Mouse (Mus musculus) heart, embryonic 10.5 days (tissue): ENCODE data around the gene Olfr466. TPM values are rescaled to one million over a fixed set of nuclear protein-coding genes. Genes with fewer than 3 reads are reported as not detected.

Source experiments
- DNase-seq: peaks from one replicate; pipeline ENCODE4 v3.0.0-alpha.2; 2017; ENCODE audit warnings: low spot score
- H3K27ac ChIP-seq: fragments of 300-500 bp; sonication (generic); 2 replicates; pipeline ENCODE4 v1.5.1; 2016; ENCODE audit warnings: mild to moderate bottlenecking
- H3K27me3 ChIP-seq: fragments of 300-500 bp; sonication (generic); 2 replicates; pipeline ENCODE4 v1.6.1; 2016; ENCODE audit warnings: mild to moderate bottlenecking; ENCODE audit not compliant: poor library complexity, insufficient read depth, severe bottlenecking
- H3K36me3 ChIP-seq: fragments of 300-500 bp; sonication (generic); 2 replicates; pipeline ENCODE4 v1.6.1; 2016; ENCODE audit warnings: mild to moderate bottlenecking, moderate library complexity
- H3K4me1 ChIP-seq: fragments of 300-500 bp; sonication (generic); 2 replicates; pipeline ENCODE4 v1.6.1; 2016; ENCODE audit warnings: mild to moderate bottlenecking
- H3K4me3 ChIP-seq: fragments of 300-500 bp; sonication (generic); 2 replicates; pipeline ENCODE4 v1.5.1; 2016; ENCODE audit warnings: mild to moderate bottlenecking, moderate library complexity
- H3K9me3 ChIP-seq: fragments of 300-500 bp; sonication (generic); 2 replicates; pipeline ENCODE4 v1.6.1; 2016; ENCODE audit warnings: mild to moderate bottlenecking, moderate library complexity
- WGBS: fragments of 180-500 bp; shearing (Covaris S2); methylation state at CpG from one replicate; pipeline ENCODE4 v1.1.7; 2016; 5-methylcytosine and 5-hydroxymethylcytosine counted together
- polyA plus RNA-seq: library from polyadenylated mRNA; unstranded; fragments of >200 nt; fragmentation: Nextera tagmentation; extraction: Ambion mirVana; gene quantifications from 2 replicates; pipeline ENCODE4 v1.2.1, GENCODE M21; 2016

Olfr466 gene
- polyA plus RNA-seq, result not detected in 2 replicates

DNA sequence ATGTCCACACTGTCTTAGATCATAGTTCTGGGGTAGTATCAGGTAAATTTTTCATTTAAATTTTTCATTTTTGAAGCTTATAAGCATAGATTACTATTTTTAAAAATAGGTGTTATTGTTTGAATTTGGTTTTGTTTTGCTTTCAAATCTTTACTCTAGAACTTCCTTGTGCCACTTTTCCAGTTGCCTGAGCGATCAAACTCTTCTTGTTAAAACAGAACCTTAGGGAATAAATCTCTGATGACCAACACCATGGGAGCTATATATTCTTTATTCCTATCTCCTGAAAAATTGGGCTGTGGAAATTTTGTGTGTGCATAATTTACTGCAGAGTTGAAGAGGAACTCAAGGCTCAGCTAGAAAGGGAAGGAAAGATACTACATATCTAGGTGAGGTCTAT, at the start of gene Olfr466:
Olfr466 (plus strand) TSS at position 301 of the 400 bp plus-strand sequence.
- no peaks in the 10 kb centered on the region for H3K27me3 ChIP-seq
- no peak within 1 kb of the TSS for H3K4me3 ChIP-seq
- DNase-seq, result no peak
- H3K4me1 ChIP-seq, result no peaks in the 10 kb centered on the region
- WGBS, result 64% methylated on average over 1 of the region's 1 CpGs
- H3K9me3 ChIP-seq, result peaks cover 3% of the 10 kb centered on the region; the same call in 1 of the 2 replicates
- H3K36me3 ChIP-seq, result no peaks in the 10 kb centered on the region
- H3K27ac ChIP-seq, result no peak within 1 kb of the TSS

DNA sequence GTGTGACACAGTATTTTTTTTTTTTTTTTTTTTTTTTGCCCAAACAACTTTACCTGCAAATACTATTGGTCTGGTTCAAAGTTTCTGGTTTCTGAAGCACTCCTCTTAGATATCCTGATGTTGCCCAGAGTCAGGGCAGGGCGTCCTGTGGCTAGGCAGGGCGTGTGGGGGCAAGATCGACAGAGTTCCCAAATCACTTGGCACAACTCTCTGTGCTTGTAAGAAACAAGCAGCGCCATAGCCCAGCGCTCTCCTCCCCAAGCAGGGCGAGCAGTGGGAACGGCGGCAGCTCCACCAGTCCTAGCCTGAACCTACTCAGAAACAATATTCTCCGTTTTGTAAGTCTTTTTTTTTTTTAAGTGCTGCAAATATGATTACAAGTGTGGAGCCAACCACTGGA, 49.4 kb upstream of the Olfr466 start:
- H3K9me3 ChIP-seq, result no peaks in the 10 kb centered on the region
- 91% methylated on average over 9 of the region's 9 CpGs for WGBS
- no peaks in the 10 kb centered on the region for H3K27me3 ChIP-seq
- no peak overlapping the region for H3K27ac ChIP-seq
- H3K36me3 ChIP-seq, result 0 out of 2 replicates have a peak, but pooled peaks cover 1% of the 10 kb centered on the region
- H3K4me1 ChIP-seq, result no peaks in the 10 kb centered on the region
- no peak overlapping the region for H3K4me3 ChIP-seq
- no peak for DNase-seq

- Histone ChIP-seq H3K4me3 (no peak overlapping the region), H3K27ac (no peak overlapping the region), H3K9me3 (no peaks in the 10 kb centered on the region), H3K36me3 (0 out of 2 replicates have a peak, but pooled peaks cover 4% of the 10 kb centered on the region), H3K4me1 (no peaks in the 10 kb centered on the region), H3K27me3 (no peaks in the 10 kb centered on the region)
- WGBS, result 92% methylated on average over 3 of the region's 3 CpGs
- no peak for DNase-seq
These were observed 48.8 kb upstream of the Olfr466 start for GRCm38 (mm10) chr13:65101232-65101631.

GRCm38 (mm10) chr13:65111961-65112360, 38.1 kb upstream of the Olfr466 start:
- 2% methylated on average over 5 of the region's 5 CpGs for WGBS
- H3K27me3 ChIP-seq, result no peaks in the 10 kb centered on the region
- peak overlapping the region; percentile 91 for H3K4me3 ChIP-seq
- no peaks in the 10 kb centered on the region for H3K4me1 ChIP-seq
- DNase-seq, result no peak
- H3K27ac ChIP-seq, result peak overlapping the region; percentile 93
- no peaks in the 10 kb centered on the region for H3K9me3 ChIP-seq
- H3K36me3 ChIP-seq, result no peaks in the 10 kb centered on the region

DNA sequence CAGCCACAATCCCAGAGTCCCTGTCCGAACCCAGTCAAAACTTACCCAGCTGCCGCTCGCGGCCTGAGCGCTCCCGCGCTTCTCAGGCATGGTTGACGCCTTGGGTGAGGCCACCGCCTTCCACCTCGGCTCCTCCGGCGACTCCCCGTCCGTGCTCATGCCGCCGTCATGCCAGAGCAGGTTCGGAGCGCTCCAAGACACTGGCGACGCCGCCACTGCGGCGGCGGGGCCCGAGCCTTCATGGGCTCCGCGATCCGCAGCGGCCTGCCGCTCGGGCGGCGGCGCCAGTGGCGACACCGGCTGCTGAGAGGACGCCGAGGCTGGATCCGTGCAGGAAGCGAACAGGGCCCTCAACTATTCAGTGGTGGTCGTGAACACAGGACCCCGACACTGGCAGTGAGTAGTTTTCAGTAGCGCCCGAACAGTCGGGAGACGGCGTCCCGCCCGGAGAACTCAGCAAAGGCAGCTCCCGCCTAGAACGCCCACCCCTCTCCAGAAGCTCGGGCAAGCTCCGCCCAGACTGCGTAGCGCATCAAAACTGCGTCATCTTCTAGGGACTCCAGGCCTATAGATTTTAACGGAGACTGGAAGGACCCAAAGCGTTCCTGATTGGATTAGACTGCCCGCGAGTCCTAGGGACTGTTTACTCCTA, 37.5 kb upstream of the Olfr466 start, which contains the start of gene Mfsd14b:
Mfsd14b (minus strand) TSS at position 517 of the 652 bp plus-strand sequence.
- H3K27ac ChIP-seq, result peak within 1 kb of the TSS; percentile 93
- no peaks in the 10 kb centered on the region for H3K4me1 ChIP-seq
- under 1% methylated on average over 60 of the region's 60 CpGs for WGBS
- H3K9me3 ChIP-seq, result no peaks in the 10 kb centered on the region
- peak; percentile 96 for DNase-seq
- peak within 1 kb of the TSS; percentile 91 for H3K4me3 ChIP-seq
- H3K36me3 ChIP-seq, result no peaks in the 10 kb centered on the region
- no peaks in the 10 kb centered on the region for H3K27me3 ChIP-seq

DNA sequence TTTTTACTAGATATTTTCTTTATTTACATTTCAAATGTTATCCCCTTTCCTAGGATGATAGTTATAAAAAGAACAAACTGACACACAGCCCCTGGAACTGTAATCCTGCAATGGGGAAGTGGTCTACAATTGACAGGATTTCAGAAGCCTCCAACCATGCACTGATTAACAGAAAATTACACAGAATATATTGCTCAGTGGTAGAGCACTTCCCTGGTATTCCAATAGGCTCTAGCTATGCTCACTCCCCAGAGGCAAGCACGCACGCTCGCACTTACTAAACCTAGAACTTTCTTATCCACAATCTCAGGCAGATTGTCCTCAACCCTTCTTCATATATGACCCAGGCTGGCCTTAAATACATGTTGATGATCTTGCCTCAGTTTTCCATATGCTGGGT, 36.8 kb upstream of the Olfr466 start:
- H3K36me3 ChIP-seq, result no peaks in the 10 kb centered on the region
- peak overlapping the region; percentile 91 for H3K4me3 ChIP-seq
- WGBS, result 59% methylated on average over 3 of the region's 3 CpGs
- H3K27ac ChIP-seq, result peak overlapping the region; percentile 93
- H3K27me3 ChIP-seq, result no peaks in the 10 kb centered on the region
- H3K4me1 ChIP-seq, result no peaks in the 10 kb centered on the region
- no peaks in the 10 kb centered on the region for H3K9me3 ChIP-seq
- DNase-seq, result no peak

- 60% methylated on average over 3 of the region's 3 CpGs for WGBS
- DNase-seq, result no peak
- H3K27me3 ChIP-seq, result no peaks in the 10 kb centered on the region
- H3K4me1 ChIP-seq, result no peaks in the 10 kb centered on the region
- no peak overlapping the region for H3K27ac ChIP-seq
- peaks cover 2% of the 10 kb centered on the region; the same call in 1 of the 2 replicates for H3K9me3 ChIP-seq
- H3K36me3 ChIP-seq, result no peaks in the 10 kb centered on the region
- H3K4me3 ChIP-seq, result no peak overlapping the region
These were observed 29.1 kb upstream of the Olfr466 start for GRCm38 (mm10) chr13:65120984-65121383.

- Histone ChIP-seq H3K9me3 (peaks cover 2% of the 10 kb centered on the region; the same call in 1 of the 2 replicates), H3K27me3 (no peaks in the 10 kb centered on the region), H3K4me1 (no peaks in the 10 kb centered on the region), H3K27ac (no peak overlapping the region), H3K36me3 (no peaks in the 10 kb centered on the region), H3K4me3 (no peak overlapping the region)
- WGBS, result 88% methylated on average over 1 of the region's 1 CpGs
- no peak for DNase-seq
These were observed 27.9 kb upstream of the Olfr466 start for GRCm38 (mm10) chr13:65122111-65122510.

GRCm38 (mm10) chr13:65127063-65127847, 22.8 kb upstream of the Olfr466 start:
- 49% methylated on average over 3 of the region's 3 CpGs for WGBS
- no peaks in the 10 kb centered on the region for H3K27me3 ChIP-seq
- no peaks in the 10 kb centered on the region for H3K4me1 ChIP-seq
- H3K9me3 ChIP-seq, result no peaks in the 10 kb centered on the region
- DNase-seq, result no peak
- no peak overlapping the region for H3K4me3 ChIP-seq
- H3K36me3 ChIP-seq, result no peaks in the 10 kb centered on the region
- H3K27ac ChIP-seq, result no peak overlapping the region

- no peaks in the 10 kb centered on the region for H3K4me1 ChIP-seq
- H3K27ac ChIP-seq, result no peak within 1 kb of the TSS
- no peaks in the 10 kb centered on the region for H3K27me3 ChIP-seq
- H3K36me3 ChIP-seq, result no peaks in the 10 kb centered on the region
- H3K4me3 ChIP-seq, result no peak within 1 kb of the TSS
- no peak for DNase-seq
- WGBS, result 73% methylated on average over 4 of the region's 4 CpGs
- no peaks in the 10 kb centered on the region for H3K9me3 ChIP-seq
These were observed 12.3 kb upstream of the Olfr466 start, which contains the start of gene Olfr465-ps1 for GRCm38 (mm10) chr13:65137789-65138188. Gene Olfr465-ps1, plus strand, starts transcription at chr13:65138089.

GRCm38 (mm10) chr13:65174102-65174501, 24.1 kb downstream of the Olfr466 start:
- no peaks in the 10 kb centered on the region; the same call in 1 of the 2 replicates for H3K4me1 ChIP-seq
- H3K4me3 ChIP-seq, result no peak overlapping the region
- H3K9me3 ChIP-seq, result no peaks in the 10 kb centered on the region; the same call in 1 of the 2 replicates
- H3K36me3 ChIP-seq, result no peaks in the 10 kb centered on the region
- WGBS, result 79% methylated on average over 3 of the region's 3 CpGs
- H3K27ac ChIP-seq, result no peak overlapping the region
- no peak for DNase-seq
- H3K27me3 ChIP-seq, result no peaks in the 10 kb centered on the region

DNA sequence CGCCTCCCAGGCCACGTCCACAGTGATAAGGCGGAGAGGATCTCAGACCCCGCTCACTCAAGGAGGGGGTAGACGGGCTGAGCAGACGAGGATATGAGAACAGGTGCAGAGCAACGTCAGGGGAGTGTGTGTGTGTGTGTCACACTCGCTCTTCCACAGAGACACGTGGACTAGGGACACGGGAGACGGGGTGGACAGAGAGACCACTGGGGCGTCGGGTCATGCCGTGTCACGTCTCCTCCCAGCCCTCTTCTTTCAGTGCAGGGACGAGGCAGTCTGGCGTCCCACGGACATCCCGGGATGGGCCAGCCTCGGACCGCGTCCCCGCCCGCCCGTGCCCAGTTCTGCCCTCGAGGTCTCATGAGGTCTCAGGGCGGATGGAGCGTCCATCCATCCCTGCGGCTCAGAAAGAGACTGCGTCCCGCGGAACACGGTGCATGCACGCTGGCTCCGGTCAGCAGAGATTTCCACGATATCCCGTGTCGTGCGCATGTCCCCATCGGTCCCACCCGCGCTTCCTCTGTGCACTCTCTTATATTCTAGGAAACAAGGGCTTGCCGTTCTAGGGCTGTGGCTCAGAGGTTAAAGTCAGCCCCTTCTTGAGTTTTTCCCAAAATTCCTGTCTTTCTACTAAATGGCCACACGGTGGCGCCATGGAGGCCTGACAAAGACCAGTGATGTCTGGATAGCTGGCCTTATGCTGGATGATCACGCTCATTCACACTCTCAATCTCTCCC, 25.9 kb downstream of the Olfr466 start:
- H3K27ac ChIP-seq, result no peak overlapping the region
- H3K27me3 ChIP-seq, result no peaks in the 10 kb centered on the region
- no peaks in the 10 kb centered on the region for H3K36me3 ChIP-seq
- peak overlapping the region; percentile 50 for H3K4me3 ChIP-seq
- no peaks in the 10 kb centered on the region; the same call in 1 of the 2 replicates for H3K4me1 ChIP-seq
- no peaks in the 10 kb centered on the region; the same call in 1 of the 2 replicates for H3K9me3 ChIP-seq
- 19% methylated on average over 46 of the region's 46 CpGs for WGBS
- peak; percentile 76 for DNase-seq
